Mouse (Mus musculus): ENCODE results near the gene Trim46. TPM values are rescaled to one million over a fixed set of nuclear protein-coding genes. Genes with fewer than 3 reads are reported as not detected.

Trim46 gene
- polyA plus RNA-seq, 1 experiment from 2014 or later: 0.56 TPM

- H3K9ac ChIP-seq (ENCODE audit: low read depth, low read length): no peak overlapping the region
Observed at GRCm38 (mm10) chr3:89233562-89234110, 12.5 kb downstream of the Trim46 start.

GRCm38 (mm10) chr3:89232614-89233013 lies 13.5 kb downstream of the Trim46 start:
- no peak for ATAC-seq (replicated peaks; ENCODE audit: insufficient number of reproducible peaks, low FRiP score, low TSS enrichment)
- WGBS (ENCODE audit: insufficient replicate concordance): 62% methylated on average over 6 of the region's 6 CpGs
- Histone ChIP-seq H3K9me3 (replicated peaks; ENCODE audit: control insufficient read depth, low read length) (no peaks in the 10 kb centered on the region), H3K4me3 (ENCODE audit: low read depth, low read length) (no peak overlapping the region), H3K27ac (ENCODE audit: low read depth, low read length) (no peak overlapping the region), H3K36me3 (ENCODE audit: control insufficient read depth, insufficient read depth, low read length) (no peaks in the 10 kb centered on the region), H3K9ac (ENCODE audit: low read depth, low read length) (no peak overlapping the region), H3K4me2 (no peak overlapping the region), H3K4me1 (ENCODE audit: control insufficient read depth, insufficient read depth, low read length) (peaks cover 7% of the 10 kb centered on the region; the same call in 1 of the 2 replicates), H3K27me3 (ENCODE audit: control insufficient read depth, insufficient read depth, low read length) (peaks cover 24% of the 10 kb centered on the region)

More at GRCm38 (mm10) chr3:89233562-89234110, 12.5 kb downstream of the Trim46 start:
- Histone ChIP-seq H3K27ac (ENCODE audit: low read depth, low read length) (no peak overlapping the region), H3K4me2 (peak overlapping the region; percentile 23; the same call in 1 of the 2 replicates), H3K4me1 (ENCODE audit: control insufficient read depth, insufficient read depth, low read length) (peaks cover under 1% of the 10 kb centered on the region; the same call in 1 of the 2 replicates), H3K36me3 (ENCODE audit: control insufficient read depth, insufficient read depth, low read length) (no peaks in the 10 kb centered on the region), H3K9me3 (replicated peaks; ENCODE audit: control insufficient read depth, low read length) (no peaks in the 10 kb centered on the region), H3K27me3 (ENCODE audit: control insufficient read depth, insufficient read depth, low read length) (peaks cover 24% of the 10 kb centered on the region), H3K4me3 (ENCODE audit: low read depth, low read length) (no peak overlapping the region)
- 70% methylated on average over 14 of the region's 14 CpGs for WGBS (ENCODE audit: insufficient replicate concordance)
- ATAC-seq (replicated peaks; ENCODE audit: insufficient number of reproducible peaks, low FRiP score, low TSS enrichment): no peak

- Histone ChIP-seq H3K27ac (ENCODE audit: low read depth, low read length) (no peak overlapping the region), H3K4me3 (ENCODE audit: low read depth, low read length) (no peak overlapping the region), H3K4me2 (no peak overlapping the region), H3K27me3 (ENCODE audit: control insufficient read depth, insufficient read depth, low read length) (peaks cover 24% of the 10 kb centered on the region), H3K4me1 (ENCODE audit: control insufficient read depth, insufficient read depth, low read length) (peaks cover 9% of the 10 kb centered on the region; the same call in 1 of the 2 replicates), H3K36me3 (ENCODE audit: control insufficient read depth, insufficient read depth, low read length) (no peaks in the 10 kb centered on the region), H3K9me3 (replicated peaks; ENCODE audit: control insufficient read depth, low read length) (no peaks in the 10 kb centered on the region), H3K9ac (ENCODE audit: low read depth, low read length) (no peak overlapping the region)
- 70% methylated on average over 16 of the region's 16 CpGs for WGBS (ENCODE audit: insufficient replicate concordance)
- no peak for ATAC-seq (replicated peaks; ENCODE audit: insufficient number of reproducible peaks, low FRiP score, low TSS enrichment)
Observed at GRCm38 (mm10) chr3:89231772-89232275, 14.3 kb downstream of the Trim46 start.

GRCm38 (mm10) chr3:89231345-89231744 lies 14.8 kb downstream of the Trim46 start:
- H3K27me3 ChIP-seq (ENCODE audit: control insufficient read depth, insufficient read depth, low read length): peaks cover 29% of the 10 kb centered on the region

GRCm38 (mm10) chr3:89230561-89230960 lies 15.5 kb downstream of the Trim46 start:
- Histone ChIP-seq H3K9me3 (replicated peaks; ENCODE audit: control insufficient read depth, low read length) (no peaks in the 10 kb centered on the region), H3K27me3 (ENCODE audit: control insufficient read depth, insufficient read depth, low read length) (peaks cover 36% of the 10 kb centered on the region)
- ATAC-seq (replicated peaks; ENCODE audit: insufficient number of reproducible peaks, low FRiP score, low TSS enrichment): no peak

More at GRCm38 (mm10) chr3:89231345-89231744, 14.8 kb downstream of the Trim46 start:
- 43% methylated on average over 7 of the region's 7 CpGs for WGBS (ENCODE audit: insufficient replicate concordance)
- no peak overlapping the region for H3K9ac ChIP-seq (ENCODE audit: low read depth, low read length)
- H3K4me3 ChIP-seq (ENCODE audit: low read depth, low read length): no peak overlapping the region
- H3K4me1 ChIP-seq (ENCODE audit: control insufficient read depth, insufficient read depth, low read length): peaks cover 9% of the 10 kb centered on the region; the same call in 1 of the 2 replicates
- no peak overlapping the region for H3K27ac ChIP-seq (ENCODE audit: low read depth, low read length)
- ATAC-seq (replicated peaks; ENCODE audit: insufficient number of reproducible peaks, low FRiP score, low TSS enrichment): no peak
- no peak overlapping the region for H3K4me2 ChIP-seq
- H3K9me3 ChIP-seq (replicated peaks; ENCODE audit: control insufficient read depth, low read length): no peaks in the 10 kb centered on the region
- no peaks in the 10 kb centered on the region for H3K36me3 ChIP-seq (ENCODE audit: control insufficient read depth, insufficient read depth, low read length)

GRCm38 (mm10) chr3:89229276-89229675 lies 16.8 kb downstream of the Trim46 start:
- no peak overlapping the region for H3K9ac ChIP-seq (ENCODE audit: low read depth, low read length)
- no peak overlapping the region for H3K4me3 ChIP-seq (ENCODE audit: low read depth, low read length)
- H3K27me3 ChIP-seq (ENCODE audit: control insufficient read depth, insufficient read depth, low read length): peaks cover 37% of the 10 kb centered on the region
- no peaks in the 10 kb centered on the region for H3K9me3 ChIP-seq (replicated peaks; ENCODE audit: control insufficient read depth, low read length)
- no peak for ATAC-seq (replicated peaks; ENCODE audit: insufficient number of reproducible peaks, low FRiP score, low TSS enrichment)
- H3K27ac ChIP-seq (ENCODE audit: low read depth, low read length): no peak overlapping the region
- peaks cover 9% of the 10 kb centered on the region; the same call in 1 of the 2 replicates for H3K4me1 ChIP-seq (ENCODE audit: control insufficient read depth, insufficient read depth, low read length)
- WGBS (ENCODE audit: insufficient replicate concordance): 70% methylated on average over 4 of the region's 4 CpGs
- H3K4me2 ChIP-seq: 0 out of 2 replicates have a peak overlapping the region, but pooled peaks have one; percentile 4
- H3K36me3 ChIP-seq (ENCODE audit: control insufficient read depth, insufficient read depth, low read length): no peaks in the 10 kb centered on the region

More at GRCm38 (mm10) chr3:89230561-89230960, 15.5 kb downstream of the Trim46 start:
- peaks cover 9% of the 10 kb centered on the region; the same call in 1 of the 2 replicates for H3K4me1 ChIP-seq (ENCODE audit: control insufficient read depth, insufficient read depth, low read length)
- H3K9ac ChIP-seq (ENCODE audit: low read depth, low read length): no peak overlapping the region
- no peak overlapping the region for H3K27ac ChIP-seq (ENCODE audit: low read depth, low read length)
- H3K4me3 ChIP-seq (ENCODE audit: low read depth, low read length): no peak overlapping the region
- no peaks in the 10 kb centered on the region for H3K36me3 ChIP-seq (ENCODE audit: control insufficient read depth, insufficient read depth, low read length)
- WGBS (ENCODE audit: insufficient replicate concordance): 73% methylated on average over 2 of the region's 2 CpGs
- H3K4me2 ChIP-seq: no peak overlapping the region

GRCm38 (mm10) chr3:89228836-89229235 lies 17.3 kb downstream of the Trim46 start, which contains the start of gene Muc1:
Muc1 (plus strand) TSS chr3:89229057.
- peak within 1 kb of the TSS; percentile 49 for H3K4me3 ChIP-seq (ENCODE audit: low read depth, low read length)
- ATAC-seq (replicated peaks; ENCODE audit: insufficient number of reproducible peaks, low FRiP score, low TSS enrichment): no peak
- no peaks in the 10 kb centered on the region for H3K9me3 ChIP-seq (replicated peaks; ENCODE audit: control insufficient read depth, low read length)
- no peaks in the 10 kb centered on the region for H3K36me3 ChIP-seq (ENCODE audit: control insufficient read depth, insufficient read depth, low read length)
- peak within 1 kb of the TSS; percentile 73 for H3K4me2 ChIP-seq
- H3K4me1 ChIP-seq (ENCODE audit: control insufficient read depth, insufficient read depth, low read length): peaks cover 9% of the 10 kb centered on the region; the same call in 1 of the 2 replicates
- H3K9ac ChIP-seq (ENCODE audit: low read depth, low read length): peak within 1 kb of the TSS; percentile 58; the same call in 1 of the 2 replicates
- WGBS (ENCODE audit: insufficient replicate concordance): 22% methylated on average over 10 of the region's 10 CpGs
- H3K27me3 ChIP-seq (ENCODE audit: control insufficient read depth, insufficient read depth, low read length): peaks cover 37% of the 10 kb centered on the region
- H3K27ac ChIP-seq (ENCODE audit: low read depth, low read length): 0 out of 2 replicates have a peak within 1 kb of the TSS, but pooled peaks have one; percentile 6

GRCm38 (mm10) chr3:89228180-89228549 lies 17.9 kb downstream of the Trim46 start:
- no peaks in the 10 kb centered on the region for H3K9me3 ChIP-seq (replicated peaks; ENCODE audit: control insufficient read depth, low read length)
- ATAC-seq (replicated peaks; ENCODE audit: insufficient number of reproducible peaks, low FRiP score, low TSS enrichment): no peak; the same call in 1 of the 2 replicates
- H3K27me3 ChIP-seq (ENCODE audit: control insufficient read depth, insufficient read depth, low read length): peaks cover 37% of the 10 kb centered on the region
- under 1% methylated on average over 20 of the region's 20 CpGs for WGBS (ENCODE audit: insufficient replicate concordance)
- peak overlapping the region; percentile 73 for H3K4me2 ChIP-seq
- H3K27ac ChIP-seq (ENCODE audit: low read depth, low read length): 0 out of 2 replicates have a peak overlapping the region, but pooled peaks have one; percentile 6
- H3K4me1 ChIP-seq (ENCODE audit: control insufficient read depth, insufficient read depth, low read length): peaks cover 9% of the 10 kb centered on the region; the same call in 1 of the 2 replicates
- H3K9ac ChIP-seq (ENCODE audit: low read depth, low read length): peak overlapping the region; percentile 58; the same call in 1 of the 2 replicates
- H3K36me3 ChIP-seq (ENCODE audit: control insufficient read depth, insufficient read depth, low read length): no peaks in the 10 kb centered on the region
- peak overlapping the region; percentile 49 for H3K4me3 ChIP-seq (ENCODE audit: low read depth, low read length)
